Mouse (Mus musculus) testis, adult 2 months (tissue): ENCODE data around the gene Tnn. TPM values are rescaled to one million over a fixed set of nuclear protein-coding genes. Genes with fewer than 3 reads are reported as not detected.

ENCODE experiments used
- H3K27ac ChIP-seq: fragments of 200-500 bp; 2 replicates; pipeline ENCODE4 v1.5.1; 2012; ENCODE audit warnings: low read depth, low read length; ENCODE audit not compliant: control insufficient read depth, insufficient read depth
- H3K27me3 ChIP-seq: fragments of 200-500 bp; 2 replicates; pipeline ENCODE4 v1.6.1; 2012; ENCODE audit warnings: mild to moderate bottlenecking, low read length, moderate library complexity; ENCODE audit not compliant: control insufficient read depth, insufficient read depth
- H3K36me3 ChIP-seq: fragments of 200-500 bp; 2 replicates; pipeline ENCODE4 v1.6.1; 2012; ENCODE audit warnings: mild to moderate bottlenecking, low read length; ENCODE audit not compliant: control insufficient read depth, insufficient read depth
- H3K4me1 ChIP-seq: fragments of 200-500 bp; 2 replicates; pipeline ENCODE4 v1.6.1; 2012; ENCODE audit warnings: low read length; ENCODE audit not compliant: control insufficient read depth, insufficient read depth
- H3K4me3 ChIP-seq: fragments of 200-500 bp; 2 replicates; pipeline ENCODE4 v1.5.1; 2012; ENCODE audit warnings: low read depth, mild to moderate bottlenecking, low read length, moderate library complexity, mixed read lengths; ENCODE audit not compliant: control insufficient read depth
- CTCF ChIP-seq: fragments of 200-500 bp; IDR thresholded peaks from 2 replicates; pipeline ENCODE4 v1.5.1; 2012; ENCODE audit warnings: low read depth, mild to moderate bottlenecking, inconsistent platforms, low read length, moderate library complexity; ENCODE audit not compliant: control insufficient read depth, insufficient read depth, insufficient replicate concordance
- POLR2A ChIP-seq: fragments of 200-500 bp; IDR thresholded peaks from 2 replicates; pipeline ENCODE4 v1.6.1; 2012; ENCODE audit warnings: low read depth, mild to moderate bottlenecking, inconsistent platforms, low read length, moderate library complexity; ENCODE audit not compliant: control insufficient read depth
- polyA plus RNA-seq: library from polyadenylated mRNA; depleted of rRNA; stranded (reverse); fragments of >200 nt; gene quantifications from 2 replicates; pipeline ENCODE4 v1.2.3, GENCODE M21; 2012

Gene Tnn
- polyA plus RNA-seq, 1 experiment: not detected

GRCm38 (mm10) chr1:160047481-160047931 lies 105.9 kb downstream of the Tnn start:
- Histone ChIP-seq H3K4me3 (peak overlapping the region; percentile 46), H3K27ac (no peak overlapping the region), H3K4me1 (peaks cover 3% of the 10 kb centered on the region; the same call in 1 of the 2 replicates), H3K27me3 (no peaks in the 10 kb centered on the region), H3K36me3 (no peaks in the 10 kb centered on the region)
- TF ChIP-seq POLR2A (no peak), CTCF (no peak)

DNA sequence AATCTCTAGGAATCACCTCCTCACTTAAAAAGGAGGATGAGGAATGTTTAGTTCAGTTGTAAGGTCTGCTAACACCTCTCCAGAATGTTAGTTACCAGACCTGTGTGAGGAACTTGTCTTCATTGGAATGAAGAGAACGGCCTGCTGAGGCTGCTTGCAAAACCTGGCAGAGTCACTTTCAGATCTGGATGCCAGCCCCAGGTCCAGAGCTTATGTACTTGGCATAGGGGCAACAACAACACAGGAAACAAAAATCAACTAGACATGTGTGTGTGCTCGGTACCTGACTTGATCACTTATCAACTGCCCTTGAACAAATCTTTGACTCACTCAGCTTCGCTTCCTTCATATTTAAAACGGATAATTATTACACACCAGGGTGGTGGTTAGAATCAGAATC lies 106.6 kb downstream of the Tnn start:
- H3K36me3 ChIP-seq: no peaks in the 10 kb centered on the region
- H3K27me3 ChIP-seq: no peaks in the 10 kb centered on the region
- peak overlapping the region; percentile 52; the same call in 1 of the 2 replicates for H3K4me3 ChIP-seq
- TF ChIP-seq POLR2A (no peak), CTCF (no peak)
- H3K27ac ChIP-seq: no peak overlapping the region
- peaks cover 3% of the 10 kb centered on the region; the same call in 1 of the 2 replicates for H3K4me1 ChIP-seq

DNA sequence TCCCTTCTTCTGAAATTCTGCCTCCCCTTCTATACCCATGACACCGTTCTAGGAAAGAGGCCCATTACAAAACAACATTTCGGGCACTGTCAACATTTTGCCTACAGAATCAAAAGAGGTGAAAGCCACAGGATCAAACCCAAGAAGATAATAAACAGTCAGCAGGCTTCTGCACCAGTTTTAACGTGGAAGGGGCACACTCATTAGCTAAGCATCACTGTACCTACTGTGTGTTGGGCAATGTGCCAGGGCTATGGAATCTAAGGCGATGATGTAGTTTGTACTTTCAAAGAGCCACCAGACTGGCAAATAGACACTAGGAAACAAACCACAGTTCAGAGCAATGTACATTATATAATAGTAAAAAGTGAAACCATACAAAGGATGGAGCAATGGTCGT lies 107.4 kb downstream of the Tnn start:
- Histone ChIP-seq H3K27ac (no peak overlapping the region), H3K4me1 (peaks cover 3% of the 10 kb centered on the region; the same call in 1 of the 2 replicates), H3K36me3 (no peaks in the 10 kb centered on the region), H3K4me3 (peak overlapping the region; percentile 72; the same call in 1 of the 2 replicates), H3K27me3 (no peaks in the 10 kb centered on the region)
- TF ChIP-seq POLR2A (no peak), CTCF (no peak)

GRCm38 (mm10) chr1:160045056-160045715 lies 108.2 kb downstream of the Tnn start:
- no peaks in the 10 kb centered on the region for H3K27me3 ChIP-seq
- peaks cover 3% of the 10 kb centered on the region; the same call in 1 of the 2 replicates for H3K4me1 ChIP-seq
- peak overlapping the region; percentile 88 for H3K4me3 ChIP-seq
- H3K27ac ChIP-seq: no peak overlapping the region
- H3K36me3 ChIP-seq: no peaks in the 10 kb centered on the region
- TF ChIP-seq POLR2A (no peak), CTCF (no peak)

DNA sequence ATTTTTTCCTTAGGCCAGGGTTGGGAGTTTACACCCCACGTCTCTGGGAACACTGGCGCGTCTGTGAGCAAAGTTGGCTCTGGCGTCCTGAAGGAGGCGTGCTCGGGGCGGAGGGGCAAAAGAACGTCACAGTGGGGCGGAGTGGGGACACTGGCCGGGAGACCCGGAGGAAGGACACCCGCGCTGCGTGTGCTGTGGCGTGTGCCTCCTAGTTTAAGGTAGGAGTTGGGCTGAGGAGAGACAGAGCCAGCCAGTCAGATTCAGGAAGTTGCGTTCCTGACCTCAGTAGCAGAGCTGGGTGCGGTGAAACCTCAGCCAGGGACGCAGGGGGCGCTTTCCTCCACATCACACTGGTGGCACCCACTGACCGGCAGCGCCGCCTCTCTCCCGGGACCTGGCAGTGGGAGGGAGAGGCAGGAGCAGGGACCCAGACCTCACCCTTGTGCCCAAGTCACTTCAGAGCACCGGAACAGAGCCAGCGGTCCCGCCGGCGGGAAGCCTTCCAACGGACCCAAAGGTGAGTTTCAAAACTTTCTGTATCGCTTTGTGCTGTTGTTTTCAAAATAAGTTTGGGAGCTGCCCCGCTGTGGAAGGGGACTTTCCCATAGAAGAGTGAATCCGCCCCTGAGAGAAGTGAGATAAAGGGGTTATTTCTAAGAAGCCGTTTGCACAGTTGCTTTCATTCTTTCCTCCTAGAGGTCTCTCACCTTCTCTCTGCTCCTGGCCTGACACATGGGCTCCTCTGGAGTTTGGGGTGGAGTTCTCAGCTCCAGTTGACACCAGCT lies 109.0 kb downstream of the Tnn start, which contains the start of gene 4930523C07Rik:
TSS of gene 4930523C07Rik (plus strand) at position 146 of the 785 bp plus-strand sequence.
- no peaks in the 10 kb centered on the region for H3K4me1 ChIP-seq
- peak within 1 kb of the TSS; percentile 67 for H3K27ac ChIP-seq
- H3K36me3 ChIP-seq: no peaks in the 10 kb centered on the region
- no peak for TF ChIP-seq CTCF
- peak; percentile 87 for TF ChIP-seq POLR2A
- H3K4me3 ChIP-seq: peak within 1 kb of the TSS; percentile 88
- H3K27me3 ChIP-seq: no peaks in the 10 kb centered on the region

DNA sequence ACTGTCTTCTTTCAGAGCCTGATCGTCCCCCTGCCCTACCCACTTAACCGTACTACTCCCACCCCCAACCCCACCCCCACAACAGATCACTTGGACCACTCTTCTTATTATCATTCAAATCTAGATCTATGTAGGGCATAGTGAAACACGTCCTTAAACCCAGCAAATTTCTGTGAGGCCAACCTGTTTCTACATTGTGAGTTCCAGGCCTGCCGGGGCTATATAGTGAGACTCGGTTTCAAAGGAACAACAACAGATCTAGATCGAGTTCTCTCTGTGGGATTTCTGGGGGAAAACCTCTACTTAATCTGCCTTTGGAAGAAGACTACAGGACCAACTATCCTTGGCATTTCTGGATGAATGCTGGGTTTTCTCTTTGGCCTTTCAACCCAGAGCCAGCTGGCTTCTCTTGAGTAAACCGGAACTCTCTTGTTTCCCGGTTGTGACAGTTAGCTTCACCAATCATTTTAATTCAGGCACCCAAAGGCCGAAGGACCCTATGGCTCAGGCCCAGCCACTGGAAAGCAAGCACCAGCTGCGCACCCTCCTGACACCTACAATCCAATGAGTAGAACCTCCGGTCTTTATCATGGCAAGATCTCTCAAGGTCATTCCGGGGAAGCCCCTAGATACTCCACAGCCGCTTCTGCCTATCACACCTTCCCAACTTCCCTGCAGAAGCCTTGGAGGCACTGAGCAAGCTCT lies 110.0 kb downstream of the Tnn start:
- no peak for TF ChIP-seq CTCF
- TF ChIP-seq POLR2A: no peak
- Histone ChIP-seq H3K27ac (no peak overlapping the region), H3K36me3 (no peaks in the 10 kb centered on the region), H3K27me3 (no peaks in the 10 kb centered on the region), H3K4me3 (peak overlapping the region; percentile 88), H3K4me1 (no peaks in the 10 kb centered on the region)
